Mouse (Mus musculus) thymus, postnatal 25 days (tissue): ENCODE measurements around the gene Bend5.

Experiments
- DNase-seq: peaks from one replicate; pipeline ENCODE4 v3.0.0; 2022

Bend5 gene

DNA sequence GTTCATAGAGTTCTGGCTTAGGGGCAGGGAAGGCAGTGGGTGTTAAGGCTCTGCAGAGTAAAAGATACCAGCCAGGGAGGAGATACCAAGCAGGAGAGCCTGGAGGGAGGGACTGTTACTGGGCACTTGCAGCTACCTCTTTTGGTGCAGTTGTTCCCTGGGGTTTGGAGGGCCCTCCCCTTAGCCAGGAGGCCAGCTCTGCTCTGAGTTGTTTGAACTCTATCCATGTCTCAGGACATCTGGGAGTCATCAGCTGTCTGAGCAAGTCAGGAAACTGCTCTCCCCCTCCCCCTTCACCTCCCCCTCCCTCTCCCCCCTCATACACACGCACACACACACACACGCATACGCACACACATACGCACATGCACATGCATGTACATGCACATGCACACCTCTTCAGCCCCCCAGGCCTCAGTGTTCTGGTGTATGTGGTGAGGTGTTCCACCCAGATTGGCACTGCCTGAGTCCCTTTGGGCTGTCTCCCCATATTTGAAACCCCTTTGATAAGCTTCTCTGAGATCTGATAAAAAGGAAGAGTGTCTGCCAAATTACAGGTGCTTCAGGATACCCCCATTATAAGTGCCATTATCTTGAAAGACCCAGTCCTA lies 72.5 kb downstream of the Bend5 start:
- DNase-seq: no peak

GRCm38 (mm10) chr4:111493750-111494404 lies 79.1 kb downstream of the Bend5 start:
- DNase-seq: peak; percentile 2

GRCm38 (mm10) chr4:111495949-111496348 lies 81.1 kb downstream of the Bend5 start:
- DNase-seq: peak; percentile 43

DNA sequence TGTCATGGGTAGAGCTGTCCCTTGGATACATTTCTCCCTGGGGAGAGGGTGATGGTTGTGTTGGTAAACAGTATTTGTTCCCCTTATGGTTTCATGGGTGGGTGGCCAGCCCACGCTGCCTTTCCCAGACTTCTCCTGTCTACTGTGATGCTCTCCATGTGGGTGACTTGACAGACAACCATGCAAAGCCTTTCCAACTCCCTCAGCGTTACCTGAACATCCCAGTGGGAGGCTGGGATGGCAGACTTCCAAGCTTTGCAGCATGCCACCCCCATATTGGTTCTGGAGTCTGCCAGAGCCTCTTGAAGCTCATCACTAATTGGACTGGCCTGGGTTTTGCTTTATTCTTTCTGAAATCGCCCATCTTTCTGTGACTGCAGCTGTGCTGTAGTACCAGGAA lies 83.9 kb downstream of the Bend5 start:
- no peak for DNase-seq

- no peak for DNase-seq
Measured at GRCm38 (mm10) chr4:111501441-111501840, 86.6 kb downstream of the Bend5 start.

- DNase-seq: no peak
Measured at GRCm38 (mm10) chr4:111502965-111503727, 88.3 kb downstream of the Bend5 start.

DNA sequence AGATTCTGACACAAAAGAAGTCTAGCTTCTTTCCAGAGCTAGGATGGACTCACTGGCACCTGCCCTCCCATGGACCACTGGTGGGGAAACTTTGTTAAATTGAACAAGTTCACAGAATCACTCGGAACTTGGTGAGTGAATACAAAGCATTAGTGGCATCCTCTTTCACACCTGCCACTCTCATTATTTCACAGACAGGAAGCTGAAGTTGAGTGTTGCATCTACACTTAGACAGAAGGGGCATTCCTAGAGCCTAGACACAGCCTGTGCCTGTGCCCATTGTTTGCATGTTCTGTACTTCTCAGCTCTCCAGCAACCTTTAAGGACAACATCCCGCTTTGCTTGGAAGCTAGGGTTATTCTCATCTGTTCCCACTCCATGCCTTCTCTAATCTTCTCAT lies 90.1 kb downstream of the Bend5 start:
- no peak for DNase-seq
